Mouse (Mus musculus): Measurements from ENCODE around the gene Cdk15. TPM values are rescaled to one million over a fixed set of nuclear protein-coding genes. Genes with fewer than 3 reads are reported as not detected.

The Cdk15 gene
- total and polyA plus RNA-seq, 3 experiments, result 0.32 TPM; not detected in 2

DNA sequence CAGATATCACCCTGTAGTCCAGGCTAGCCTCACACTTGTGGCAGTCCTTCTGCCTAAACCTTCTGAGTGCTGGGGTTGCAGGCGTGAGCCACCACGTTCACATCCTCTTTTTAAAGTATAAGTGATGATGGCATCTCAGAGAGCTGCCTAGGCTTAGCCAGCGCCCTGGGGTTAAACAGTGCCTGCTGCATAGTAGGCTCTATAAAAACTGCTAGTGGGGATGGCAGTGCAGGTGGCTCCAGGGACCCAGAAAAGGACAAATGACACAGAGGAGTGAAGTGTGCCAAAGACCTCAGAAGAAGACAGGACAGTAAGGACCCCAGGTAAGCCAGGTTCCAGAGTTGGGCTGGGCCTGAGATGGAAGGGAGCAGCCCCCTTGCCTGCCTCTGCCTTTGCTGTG lies 104.1 kb downstream of the Cdk15 start:
- Histone ChIP-seq H3K79me2 (replicated peaks; ENCODE audit: control insufficient read depth, insufficient read depth, low read length) (no peaks in the 10 kb centered on the region), H3K27ac (no peak overlapping the region), H3K36me3 (ENCODE audit: control insufficient read depth, insufficient read depth, low read length) (no peaks in the 10 kb centered on the region), H3K9ac (ENCODE audit: low read depth, low read length) (no peak overlapping the region), H3K4me3 (no peak overlapping the region), H3K27me3 (ENCODE audit: control insufficient read depth, insufficient read depth, low read length) (peaks cover 2% of the 10 kb centered on the region), H3K4me1 (ENCODE audit: control insufficient read depth, insufficient read depth, low read length) (no peaks in the 10 kb centered on the region)
- no peak for DNase-seq
- TF ChIP-seq CTCF (IDR thresholded peaks at IDR 0.05) (no peak), EP300 (IDR thresholded peaks at IDR 0.05; ENCODE audit: insufficient read depth, low read depth, low read length) (no peak), POLR2A (IDR thresholded peaks at IDR 0.05; ENCODE audit: insufficient read depth, low read depth, low read length) (no peak)
- intact Hi-C loops (cut with DNase I), result no loop called here
- 72% methylated on average over 3 of the region's 3 CpGs for WGBS

DNA sequence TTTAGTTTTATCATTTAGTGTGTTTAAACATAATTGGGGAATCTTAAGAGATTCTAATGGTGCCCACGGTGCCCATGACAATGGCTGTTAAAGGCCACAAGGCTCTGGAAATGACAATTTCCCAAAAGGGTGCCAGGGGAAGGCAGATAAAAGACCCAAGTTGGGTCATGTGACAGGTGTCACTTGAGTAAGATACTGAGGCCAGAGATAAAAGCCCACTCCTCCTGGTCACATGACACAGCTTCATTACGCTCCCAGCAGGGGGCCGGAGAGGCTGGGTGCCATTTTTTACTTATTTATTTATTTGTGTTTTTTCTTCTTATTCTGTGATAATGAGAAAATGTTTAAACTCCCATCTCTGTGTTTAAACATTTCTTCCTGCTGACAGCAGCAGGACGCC lies 104.8 kb downstream of the Cdk15 start:
- Histone ChIP-seq H3K4me1 (ENCODE audit: control insufficient read depth, insufficient read depth, low read length) (no peaks in the 10 kb centered on the region), H3K36me3 (ENCODE audit: control insufficient read depth, insufficient read depth, low read length) (no peaks in the 10 kb centered on the region), H3K27ac (no peak overlapping the region), H3K9ac (ENCODE audit: low read depth, low read length) (no peak overlapping the region), H3K27me3 (ENCODE audit: control insufficient read depth, insufficient read depth, low read length) (peaks cover 2% of the 10 kb centered on the region), H3K4me3 (no peak overlapping the region), H3K79me2 (replicated peaks; ENCODE audit: control insufficient read depth, insufficient read depth, low read length) (no peaks in the 10 kb centered on the region)
- 56% methylated on average over 4 of the region's 4 CpGs for WGBS
- DNase-seq, result no peak
- intact Hi-C loops (cut with DNase I), result no loop called here
- TF ChIP-seq EP300 (IDR thresholded peaks at IDR 0.05; ENCODE audit: insufficient read depth, low read depth, low read length) (no peak), CTCF (IDR thresholded peaks at IDR 0.05) (no peak), POLR2A (IDR thresholded peaks at IDR 0.05; ENCODE audit: insufficient read depth, low read depth, low read length) (no peak)

DNA sequence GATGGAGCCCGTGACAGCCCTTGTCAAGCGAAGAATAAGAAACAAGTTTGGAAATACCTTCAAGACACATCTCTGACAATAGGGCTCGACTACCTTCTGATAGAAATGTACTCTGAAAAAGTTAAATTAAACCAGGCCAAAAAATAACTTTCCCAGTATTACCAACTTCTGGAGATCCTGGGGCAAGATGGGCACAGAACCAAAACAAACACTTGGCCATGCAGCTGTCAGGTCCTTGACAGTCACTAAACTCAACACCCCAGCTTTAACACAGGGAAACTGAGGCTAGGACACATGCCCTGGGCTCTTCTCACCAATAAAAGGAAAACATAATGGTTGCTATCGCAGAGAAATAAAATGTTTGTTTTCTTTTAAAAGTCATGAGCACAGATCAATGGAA lies 105.3 kb downstream of the Cdk15 start:
- no peak for DNase-seq
- H3K4me3 ChIP-seq, result no peak overlapping the region
- H3K79me2 ChIP-seq (replicated peaks; ENCODE audit: control insufficient read depth, insufficient read depth, low read length), result no peaks in the 10 kb centered on the region
- 84% methylated on average over 4 of the region's 4 CpGs for WGBS
- H3K36me3 ChIP-seq (ENCODE audit: control insufficient read depth, insufficient read depth, low read length), result no peaks in the 10 kb centered on the region
- no peak overlapping the region for H3K27ac ChIP-seq
- H3K4me1 ChIP-seq (ENCODE audit: control insufficient read depth, insufficient read depth, low read length), result no peaks in the 10 kb centered on the region
- H3K27me3 ChIP-seq (ENCODE audit: control insufficient read depth, insufficient read depth, low read length), result peaks cover 2% of the 10 kb centered on the region
- intact Hi-C loops (cut with DNase I), result no loop called here
- TF ChIP-seq POLR2A (IDR thresholded peaks at IDR 0.05; ENCODE audit: insufficient read depth, low read depth, low read length) (no peak), CTCF (IDR thresholded peaks at IDR 0.05) (no peak), EP300 (IDR thresholded peaks at IDR 0.05; ENCODE audit: insufficient read depth, low read depth, low read length) (no peak)
- H3K9ac ChIP-seq (ENCODE audit: low read depth, low read length), result no peak overlapping the region

DNA sequence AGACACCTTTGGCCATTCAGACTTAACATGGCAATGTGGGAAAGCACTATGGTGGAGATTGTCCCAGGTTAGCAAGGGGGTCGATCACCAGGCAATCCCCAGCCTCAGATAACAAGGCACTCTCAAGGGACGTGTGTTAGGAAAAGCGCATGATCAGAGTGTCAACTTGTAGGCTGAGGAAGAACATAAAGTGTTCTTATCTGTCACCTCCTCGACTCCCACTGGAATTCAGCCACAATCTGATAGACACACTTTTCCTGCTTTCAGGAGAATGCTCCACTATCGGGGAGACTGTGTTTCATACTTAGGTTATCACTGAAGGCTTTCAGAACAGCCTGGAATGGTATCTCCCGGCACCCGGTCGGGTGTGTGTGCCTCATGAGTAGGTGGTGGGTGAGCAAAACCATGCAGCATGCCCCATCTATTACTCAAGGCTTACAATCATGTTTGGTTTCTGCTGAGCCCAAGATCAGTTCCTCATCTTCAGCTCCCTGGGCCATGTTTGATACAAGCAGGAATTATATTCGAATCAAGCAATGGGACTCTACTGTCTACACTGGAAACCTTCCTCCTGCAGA lies 107.8 kb downstream of the Cdk15 start:
- intact Hi-C loops (cut with DNase I), result no loop called here
- no peaks in the 10 kb centered on the region for H3K36me3 ChIP-seq (ENCODE audit: control insufficient read depth, insufficient read depth, low read length)
- H3K27me3 ChIP-seq (ENCODE audit: control insufficient read depth, insufficient read depth, low read length), result peaks cover 4% of the 10 kb centered on the region
- no peak overlapping the region for H3K9ac ChIP-seq (ENCODE audit: low read depth, low read length)
- H3K27ac ChIP-seq, result no peak overlapping the region
- H3K79me2 ChIP-seq (replicated peaks; ENCODE audit: control insufficient read depth, insufficient read depth, low read length), result no peaks in the 10 kb centered on the region
- no peaks in the 10 kb centered on the region for H3K4me1 ChIP-seq (ENCODE audit: control insufficient read depth, insufficient read depth, low read length)
- no peak for DNase-seq
- 15% methylated on average over 9 of the region's 9 CpGs for WGBS
- TF ChIP-seq POLR2A (IDR thresholded peaks at IDR 0.05; ENCODE audit: insufficient read depth, low read depth, low read length) (no peak), EP300 (IDR thresholded peaks at IDR 0.05; ENCODE audit: insufficient read depth, low read depth, low read length) (no peak), CTCF (IDR thresholded peaks at IDR 0.05) (no peak)
- no peak overlapping the region for H3K4me3 ChIP-seq

DNA sequence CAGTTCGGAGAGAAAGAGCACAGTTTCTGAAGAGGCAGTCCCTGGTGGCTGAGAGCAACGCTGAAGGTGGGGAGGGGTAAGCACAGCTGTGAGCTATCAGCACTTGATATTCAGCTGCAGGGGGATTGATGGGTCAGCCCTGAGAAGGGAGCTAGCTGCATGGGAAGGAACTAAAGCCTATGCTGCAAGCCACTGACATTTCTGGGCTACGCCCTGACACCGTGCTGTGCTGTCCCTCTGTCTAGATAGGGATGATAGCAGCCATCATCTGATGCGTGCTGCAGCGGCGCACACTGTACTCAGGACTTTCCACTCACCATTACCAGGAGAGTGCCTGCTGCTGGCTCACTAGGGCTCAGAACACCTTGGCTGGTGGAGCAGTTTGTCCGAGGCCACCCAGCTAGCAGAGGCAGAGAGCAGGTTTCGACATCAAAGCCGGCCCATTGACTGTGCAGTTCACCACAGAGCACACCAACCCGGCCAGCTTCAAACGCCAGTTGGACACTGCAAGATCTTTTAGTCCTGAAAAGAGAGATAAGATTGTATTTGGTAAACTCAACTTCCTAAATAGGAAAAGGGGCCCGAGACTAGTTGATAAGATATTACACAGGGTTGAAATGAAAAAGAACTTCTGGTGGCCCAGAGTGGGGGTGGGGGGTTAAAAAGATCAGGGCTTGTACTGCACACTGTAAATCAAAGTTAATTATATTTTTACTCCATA lies 111.4 kb downstream of the Cdk15 start:
- Histone ChIP-seq H3K4me3 (no peak overlapping the region), H3K79me2 (replicated peaks; ENCODE audit: control insufficient read depth, insufficient read depth, low read length) (no peaks in the 10 kb centered on the region), H3K9ac (ENCODE audit: low read depth, low read length) (no peak overlapping the region), H3K27me3 (ENCODE audit: control insufficient read depth, insufficient read depth, low read length) (peaks cover 4% of the 10 kb centered on the region), H3K4me1 (ENCODE audit: control insufficient read depth, insufficient read depth, low read length) (no peaks in the 10 kb centered on the region), H3K36me3 (ENCODE audit: control insufficient read depth, insufficient read depth, low read length) (no peaks in the 10 kb centered on the region), H3K27ac (no peak overlapping the region)
- 9% methylated on average over 13 of the region's 13 CpGs for WGBS
- intact Hi-C loops (cut with DNase I), result no loop called here
- no peak for DNase-seq
- TF ChIP-seq POLR2A (IDR thresholded peaks at IDR 0.05; ENCODE audit: insufficient read depth, low read depth, low read length) (no peak), EP300 (IDR thresholded peaks at IDR 0.05; ENCODE audit: insufficient read depth, low read depth, low read length) (no peak), CTCF (IDR thresholded peaks at IDR 0.05) (no peak)

DNA sequence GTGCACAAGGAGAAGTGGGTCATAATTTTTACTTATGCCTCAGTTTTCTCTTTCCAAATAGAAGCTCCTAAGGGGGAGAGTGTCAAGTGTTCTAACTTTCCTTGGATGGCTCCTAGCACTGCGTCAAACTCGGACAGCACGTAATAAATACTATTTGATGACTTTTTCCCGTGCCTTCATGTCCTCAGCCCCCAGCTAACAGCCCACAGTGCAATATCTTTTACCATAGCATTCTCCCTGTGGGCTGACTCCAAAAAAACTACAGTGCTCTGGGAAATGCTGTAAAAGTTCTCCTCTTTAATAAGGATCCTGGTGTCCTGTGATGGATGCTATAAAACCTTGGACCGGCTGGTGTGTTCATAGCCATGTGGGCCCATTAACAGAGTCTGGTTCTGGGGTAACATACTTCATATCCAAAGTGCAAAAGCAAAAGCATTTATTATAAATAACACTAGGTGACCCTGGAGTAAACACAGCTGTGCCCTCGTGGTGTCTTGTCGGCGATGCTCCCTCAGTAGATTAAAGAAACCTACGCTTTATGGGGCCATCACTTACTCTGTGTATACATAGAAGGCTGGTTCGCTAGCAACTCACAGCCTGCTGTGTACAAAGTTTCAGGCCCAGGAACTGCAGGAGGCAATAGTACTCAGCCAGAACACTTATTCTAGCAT lies 112.1 kb downstream of the Cdk15 start:
- H3K79me2 ChIP-seq (replicated peaks; ENCODE audit: control insufficient read depth, insufficient read depth, low read length), result no peaks in the 10 kb centered on the region
- 76% methylated on average over 10 of the region's 10 CpGs for WGBS
- DNase-seq, result no peak
- intact Hi-C loops (cut with DNase I), result no loop called here
- TF ChIP-seq EP300 (IDR thresholded peaks at IDR 0.05; ENCODE audit: insufficient read depth, low read depth, low read length) (no peak), CTCF (IDR thresholded peaks at IDR 0.05) (no peak), POLR2A (IDR thresholded peaks at IDR 0.05; ENCODE audit: insufficient read depth, low read depth, low read length) (no peak)
- H3K4me3 ChIP-seq, result no peak overlapping the region
- no peaks in the 10 kb centered on the region for H3K4me1 ChIP-seq (ENCODE audit: control insufficient read depth, insufficient read depth, low read length)
- no peak overlapping the region for H3K9ac ChIP-seq (ENCODE audit: low read depth, low read length)
- H3K36me3 ChIP-seq (ENCODE audit: control insufficient read depth, insufficient read depth, low read length), result no peaks in the 10 kb centered on the region
- peaks cover 4% of the 10 kb centered on the region for H3K27me3 ChIP-seq (ENCODE audit: control insufficient read depth, insufficient read depth, low read length)
- H3K27ac ChIP-seq, result no peak overlapping the region
